Comparison of ENCODE assay signal across 20 mouse cellular contexts in genomic region chr7:125488706-125489105, GRCm38 (mm10). TPM values are rescaled to one million over a fixed set of nuclear protein-coding genes. Genes with fewer than 3 reads are reported as not detected.
DNase-seq lines count a peak whose midpoint lies in the region; ATAC-seq and TF ChIP-seq lines count a peak whose summit lies in the region.
"Had no signal": no experiment of that assay in that cellular context is flagged by ENCODE, and none has a peak within 500 bp of the region (broad histone marks: within the 10 kb centered on the region; RNA-seq: fewer than 3 reads in every experiment).

No protein-coding gene starts in this region.

- H3K4me1 ChIP-seq in embryonic facial prominence, embryonic 11.5 days (ENCODE audit: control insufficient read depth, insufficient read depth, low read length) = no peaks in the 10 kb centered on the region
- H3K4me1 ChIP-seq in embryonic facial prominence, embryonic 10.5 days = peaks cover 24% of the 10 kb centered on the region
- peaks cover 86% of the 10 kb centered on the region for H3K4me1 ChIP-seq in liver, embryonic 12.5 days
- peaks cover 37% of the 10 kb centered on the region for H3K4me1 ChIP-seq in liver, postnatal 0 days (ENCODE audit: insufficient read depth)
- 0 out of 2 replicates have a peak, but pooled peaks cover 3% of the 10 kb centered on the region for H3K4me1 ChIP-seq in kidney, embryonic 14.5 days (ENCODE audit: control insufficient read depth, insufficient read depth, low read length)

- 80% methylated on average over 6 of the region's 6 CpGs for WGBS in embryonic facial prominence, embryonic 11.5 days
- WGBS in embryonic facial prominence, embryonic 10.5 days = 87% methylated on average over 6 of the region's 6 CpGs
- WGBS in liver, embryonic 12.5 days (ENCODE audit: insufficient replicate concordance) = 70% methylated on average over 6 of the region's 6 CpGs
- WGBS in liver, postnatal 0 days (ENCODE audit: insufficient replicate concordance) = 72% methylated on average over 6 of the region's 6 CpGs
- 93% methylated on average over 6 of the region's 6 CpGs for WGBS in kidney, embryonic 14.5 days

- H3K27ac ChIP-seq in embryonic facial prominence, embryonic 11.5 days (replicated peaks; ENCODE audit: low read depth, low read length) = no peak overlapping the region
- no peak overlapping the region for H3K27ac ChIP-seq in embryonic facial prominence, embryonic 10.5 days (replicated peaks)
- peak overlapping the region; percentile 66 for H3K27ac ChIP-seq in liver, embryonic 12.5 days
- H3K27ac ChIP-seq in liver, postnatal 0 days (ENCODE audit: low read depth) = no peak overlapping the region
- no peak overlapping the region for H3K27ac ChIP-seq in kidney, embryonic 14.5 days (ENCODE audit: low read depth, low read length)
- H3K27ac ChIP-seq: embryonic facial prominence, embryonic 15.5 days; gastrocnemius, adult 2 months; left cerebral cortex, adult 2 months had no signal

- TF ChIP-seq CTCF in liver, postnatal 0 days (IDR thresholded peaks at IDR 0.05; ENCODE audit: low read depth) = no peak

- no peak overlapping the region for H3K4me2 ChIP-seq in embryonic facial prominence, embryonic 11.5 days (ENCODE audit: low read depth, low read length)
- peak overlapping the region; percentile 53; the same call in 1 of the 2 replicates for H3K4me2 ChIP-seq in liver, embryonic 12.5 days
- no peak overlapping the region for H3K4me2 ChIP-seq in liver, postnatal 0 days (ENCODE audit: low read depth, low read length)
- H3K4me2 ChIP-seq in kidney, embryonic 14.5 days (replicated peaks; ENCODE audit: low read depth, low read length) = no peak overlapping the region
- H3K4me2 ChIP-seq: embryonic facial prominence, embryonic 15.5 days; midbrain, embryonic 11.5 days had no signal

- H3K9ac ChIP-seq in embryonic facial prominence, embryonic 11.5 days (replicated peaks; ENCODE audit: low read length) = 0 out of 2 replicates have a peak overlapping the region, but pooled peaks have one; percentile 4
- H3K9ac ChIP-seq in liver, embryonic 12.5 days = peak overlapping the region; percentile 46; the same call in 1 of the 2 replicates
- no peak overlapping the region for H3K9ac ChIP-seq in liver, postnatal 0 days (replicated peaks)
- H3K9ac ChIP-seq in kidney, embryonic 14.5 days (ENCODE audit: low read depth, low read length) = no peak overlapping the region
- H3K9ac ChIP-seq: embryonic facial prominence, embryonic 15.5 days had no signal

- no peaks in the 10 kb centered on the region; the same call in 1 of the 2 replicates for H3K36me3 ChIP-seq in embryonic facial prominence, embryonic 11.5 days (replicated peaks; ENCODE audit: control insufficient read depth, insufficient read depth, low read depth, low read length)
- peaks cover 28% of the 10 kb centered on the region for H3K36me3 ChIP-seq in embryonic facial prominence, embryonic 10.5 days (replicated peaks)
- peaks cover 38% of the 10 kb centered on the region for H3K36me3 ChIP-seq in liver, embryonic 12.5 days
- peaks cover 25% of the 10 kb centered on the region for H3K36me3 ChIP-seq in liver, postnatal 0 days (replicated peaks; ENCODE audit: insufficient read depth, low read length)
- H3K36me3 ChIP-seq in kidney, embryonic 14.5 days (ENCODE audit: control insufficient read depth, insufficient read depth, low read length) = peaks cover 14% of the 10 kb centered on the region

- H3K27me3 ChIP-seq in embryonic facial prominence, embryonic 11.5 days (ENCODE audit: control insufficient read depth, insufficient read depth, low read length) = no peaks in the 10 kb centered on the region
- H3K27me3 ChIP-seq in embryonic facial prominence, embryonic 10.5 days (replicated peaks; ENCODE audit: low read depth, poor library complexity, severe bottlenecking) = no peaks in the 10 kb centered on the region
- H3K27me3 ChIP-seq in liver, embryonic 12.5 days (replicated peaks) = no peaks in the 10 kb centered on the region
- no peaks in the 10 kb centered on the region for H3K27me3 ChIP-seq in liver, postnatal 0 days (ENCODE audit: insufficient read depth, low read length)
- H3K27me3 ChIP-seq in kidney, embryonic 14.5 days (ENCODE audit: control insufficient read depth, insufficient read depth, low read length) = no peaks in the 10 kb centered on the region
- H3K27me3 ChIP-seq: embryonic facial prominence, embryonic 15.5 days had no signal

- ATAC-seq in embryonic facial prominence, embryonic 11.5 days (replicated peaks; ENCODE audit: insufficient number of reproducible peaks, low FRiP score, low TSS enrichment, low read depth) = no peak
- ATAC-seq in liver, embryonic 12.5 days = no peak
- no peak for ATAC-seq in liver, postnatal 0 days
- no peak for ATAC-seq in kidney, embryonic 14.5 days (ENCODE audit: low FRiP score, low TSS enrichment)
- ATAC-seq: forebrain, embryonic 16.5 days had no signal

- no peak for TF ChIP-seq EP300 in liver, postnatal 0 days (IDR thresholded peaks at IDR 0.05; ENCODE audit: low read depth)

- H3K4me3 ChIP-seq in embryonic facial prominence, embryonic 11.5 days (ENCODE audit: low read depth, low read length) = no peak overlapping the region
- no peak overlapping the region for H3K4me3 ChIP-seq in embryonic facial prominence, embryonic 10.5 days
- H3K4me3 ChIP-seq in liver, embryonic 12.5 days = no peak overlapping the region
- no peak overlapping the region for H3K4me3 ChIP-seq in liver, postnatal 0 days (ENCODE audit: low read depth, low read length)
- H3K4me3 ChIP-seq in kidney, embryonic 14.5 days (ENCODE audit: low read length) = no peak overlapping the region
- H3K4me3 ChIP-seq: embryonic facial prominence, embryonic 15.5 days; gastrocnemius, adult 2 months; left cerebral cortex, adult 2 months had no signal

- H3K9me3 ChIP-seq in embryonic facial prominence, embryonic 11.5 days (replicated peaks; ENCODE audit: control insufficient read depth, low read length) = no peaks in the 10 kb centered on the region
- H3K9me3 ChIP-seq in embryonic facial prominence, embryonic 10.5 days = no peaks in the 10 kb centered on the region
- no peaks in the 10 kb centered on the region for H3K9me3 ChIP-seq in liver, embryonic 12.5 days (replicated peaks)
- H3K9me3 ChIP-seq in liver, postnatal 0 days (ENCODE audit: low read length) = no peaks in the 10 kb centered on the region
- no peaks in the 10 kb centered on the region for H3K9me3 ChIP-seq in kidney, embryonic 14.5 days (ENCODE audit: control insufficient read depth, low read length)
- H3K9me3 ChIP-seq: embryonic facial prominence, embryonic 15.5 days had no signal

- no peak for DNase-seq in embryonic facial prominence, embryonic 11.5 days (ENCODE audit: low spot score)
- no peak for DNase-seq in embryonic facial prominence, embryonic 10.5 days (ENCODE audit: low spot score)
- no peak for DNase-seq in liver, postnatal 0 days
- DNase-seq in thymus, postnatal 14 days = peak; percentile 57
- no peak for DNase-seq in thymus, postnatal 25 days
- DNase-seq in ovary, postnatal 10 days (ENCODE audit: low spot score) = no peak
- DNase-seq: cerebellum, postnatal 36 days; gastrocnemius, adult 2 months; heart, adult 18-20 months; heart, postnatal 4 days; kidney, adult 8-10 months; lung, postnatal 36 days; right cerebral cortex, adult 18-20 months; thymus, postnatal 36 days had no signal

RNA-seq across cellular contexts. Expression of gene Nsmce1, which starts 2.7 kb away (rescaled TPM):
- 119 and 132 TPM in 2 replicates for polyA plus RNA-seq in embryonic facial prominence, embryonic 11.5 days (2014; fragmentation: Nextera tagmentation; extraction: Ambion mirVana)
- 120 and 123 TPM in 2 replicates for polyA plus RNA-seq in embryonic facial prominence, embryonic 10.5 days (2016; fragmentation: Nextera tagmentation; extraction: Ambion mirVana)
- polyA plus RNA-seq in liver, embryonic 12.5 days (2016; fragmentation: Nextera tagmentation; extraction: Ambion mirVana) = 97.0 and 97.7 TPM in 2 replicates
- polyA plus RNA-seq in liver, postnatal 0 days (2015; fragmentation: Nextera tagmentation; extraction: Ambion mirVana) = 47.6 and 49.2 TPM in 2 replicates
- 137 and 157 TPM in 2 replicates for polyA plus RNA-seq in kidney, embryonic 14.5 days (2014; fragmentation: Nextera tagmentation; extraction: Ambion mirVana)

RNA-seq across cellular contexts. Expression of gene Kdm8, which starts 44.2 kb away (rescaled TPM):
- polyA plus RNA-seq in embryonic facial prominence, embryonic 11.5 days (2014; fragmentation: Nextera tagmentation; extraction: Ambion mirVana) = 11.3 and 11.9 TPM in 2 replicates
- polyA plus RNA-seq in embryonic facial prominence, embryonic 10.5 days (2016; fragmentation: Nextera tagmentation; extraction: Ambion mirVana) = 16.4 and 16.5 TPM in 2 replicates
- 11.1 and 11.7 TPM in 2 replicates for polyA plus RNA-seq in liver, embryonic 12.5 days (2016; fragmentation: Nextera tagmentation; extraction: Ambion mirVana)
- 2.1 and 2.8 TPM in 2 replicates for polyA plus RNA-seq in liver, postnatal 0 days (2015; fragmentation: Nextera tagmentation; extraction: Ambion mirVana)
- polyA plus RNA-seq in kidney, embryonic 14.5 days (2014; fragmentation: Nextera tagmentation; extraction: Ambion mirVana) = 9.6 and 12.7 TPM in 2 replicates

Comparison
In these comparisons a context has a peak if more than half of its experiments do, and no peak if none do; other contexts are left out.
1. H3K9ac ChIP-seq: peak in embryonic facial prominence, embryonic 11.5 days (single experiment) and liver, embryonic 12.5 days (single experiment); none in liver, postnatal 0 days (single experiment) and kidney, embryonic 14.5 days (single experiment).